Mouse (Mus musculus) hindlimb bud, embryonic 11.5 days (tissue): ENCODE results near the gene Ush2a.

Experiments used
- DNase-seq: peaks from one replicate; pipeline ENCODE4 v3.0.0-alpha.2; 2012; ENCODE audit warnings: low read depth, low spot score; ENCODE audit errors: extremely low spot score

Gene Ush2a

DNA sequence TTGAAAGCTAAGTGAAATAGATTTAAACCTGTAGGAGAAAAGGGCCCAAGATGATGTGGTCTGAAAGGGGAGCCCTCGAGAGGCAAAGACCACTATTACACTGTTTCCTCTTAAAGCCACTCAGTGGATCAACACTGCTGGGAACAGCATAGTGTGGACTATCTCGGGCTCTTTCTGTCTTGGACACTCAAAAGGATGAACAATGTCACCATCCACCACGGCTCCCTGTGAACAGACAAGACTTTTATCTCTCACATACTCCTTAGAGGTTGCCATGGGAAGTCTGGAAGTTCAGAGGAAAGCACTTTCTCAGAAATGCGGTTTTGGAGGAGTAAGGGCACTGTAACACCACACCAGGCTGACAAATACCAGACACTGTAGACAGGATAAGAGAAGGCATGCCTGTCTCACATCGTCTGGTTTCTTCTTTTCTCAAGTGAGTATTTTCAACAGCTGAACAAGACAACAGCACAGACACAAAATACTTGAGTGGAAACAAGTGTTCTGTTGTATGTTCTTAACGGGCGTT is 124.0 kb downstream of the Ush2a start:
- no peak for DNase-seq

GRCm38 (mm10) chr1:188387321-188387720 is 125.5 kb downstream of the Ush2a start:
- DNase-seq = no peak

DNA sequence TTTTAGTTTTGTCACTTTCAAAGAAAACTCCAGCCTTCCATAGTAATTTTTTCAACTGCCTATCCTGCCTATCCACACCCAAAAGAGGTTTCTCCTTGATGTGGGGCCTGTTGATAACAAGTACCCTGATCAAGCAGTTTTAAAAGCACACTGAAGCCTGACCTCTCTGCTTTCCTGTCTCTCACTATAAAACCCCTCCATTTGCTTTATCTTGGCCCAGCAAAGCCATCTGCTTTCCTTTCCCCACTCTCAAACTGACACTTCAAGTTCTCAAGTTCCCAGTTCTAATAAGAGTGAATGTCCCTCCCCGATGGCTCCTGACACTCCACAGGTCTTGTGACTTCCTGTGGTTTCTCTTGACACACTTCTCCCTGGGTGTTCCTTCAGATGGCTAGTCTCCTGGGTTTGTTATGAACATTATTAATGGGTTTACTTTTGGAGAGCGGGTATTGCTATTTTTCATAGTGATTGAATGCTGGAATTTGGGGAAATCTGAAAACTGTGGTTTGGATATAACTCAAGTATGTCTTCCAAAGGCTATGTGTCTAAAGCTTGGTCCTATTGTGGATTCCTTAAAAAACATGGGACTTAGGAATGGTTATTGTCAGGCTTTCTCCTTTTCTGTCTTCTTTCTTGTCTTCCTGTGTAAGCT is 126.1 kb downstream of the Ush2a start:
- no peak for DNase-seq

DNA sequence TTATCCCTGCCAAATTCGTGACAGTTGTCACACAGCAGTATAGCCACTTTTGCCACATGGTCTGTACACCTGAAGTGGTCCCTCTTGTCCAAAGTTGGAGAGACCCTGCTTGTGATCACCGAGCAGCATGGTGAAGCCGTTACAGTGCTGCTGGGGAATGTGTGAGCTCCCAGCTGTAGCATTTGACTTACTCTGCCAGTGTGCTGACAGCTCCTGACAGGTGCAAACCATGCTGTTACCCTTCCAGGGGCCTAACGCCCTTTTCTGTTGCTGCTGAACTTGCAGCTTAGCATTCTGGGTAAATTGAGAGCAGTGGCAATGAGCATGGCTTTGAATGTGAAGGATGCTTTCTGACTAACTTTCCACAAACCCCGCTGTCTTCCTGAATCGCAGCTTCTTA is 128.3 kb downstream of the Ush2a start:
- DNase-seq = no peak

- DNase-seq = no peak
Measured at GRCm38 (mm10) chr1:188407176-188407575, 145.4 kb downstream of the Ush2a start.

DNA sequence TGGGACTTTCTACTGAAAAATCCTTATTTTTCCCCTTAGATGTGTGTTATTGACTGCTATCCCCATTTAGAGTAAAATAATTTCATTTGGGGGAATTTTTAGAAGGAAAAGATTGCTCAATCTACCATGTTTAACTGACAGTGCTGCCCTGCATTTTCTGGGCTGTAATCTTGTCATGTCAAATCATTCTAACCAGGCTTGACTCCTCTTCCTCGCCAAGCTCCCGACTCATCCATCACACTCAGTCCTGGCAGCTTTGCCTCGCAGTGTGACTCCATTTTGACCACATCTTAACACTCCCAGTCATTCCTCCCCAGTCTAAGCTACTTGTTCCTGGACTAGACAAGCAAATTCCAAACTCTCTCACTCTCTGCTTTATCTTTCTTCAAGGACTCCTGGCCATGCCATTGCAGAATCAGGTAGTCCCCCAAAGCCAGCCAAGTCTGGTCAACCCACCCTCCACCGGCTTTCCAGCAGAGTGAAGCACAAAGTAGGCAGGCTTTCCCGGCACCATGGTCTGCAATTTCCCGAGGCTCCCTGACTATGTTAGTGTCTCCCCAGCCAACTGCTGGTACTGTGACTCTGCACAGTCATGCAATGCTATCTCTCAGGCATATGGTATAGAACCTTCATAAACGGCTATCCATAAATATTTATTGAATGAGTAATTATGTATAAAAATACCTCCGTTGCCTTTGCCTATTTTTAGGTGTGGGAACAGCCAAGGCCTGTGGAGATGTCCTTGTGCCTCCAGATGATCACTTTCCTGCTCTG is 146.0 kb downstream of the Ush2a start:
- no peak for DNase-seq

- no peak for DNase-seq
Measured at GRCm38 (mm10) chr1:188410547-188410946, 148.7 kb downstream of the Ush2a start.

GRCm38 (mm10) chr1:188420543-188420942 is 158.7 kb downstream of the Ush2a start:
- no peak for DNase-seq

- no peak for DNase-seq
Measured at GRCm38 (mm10) chr1:188428172-188428571, 166.3 kb downstream of the Ush2a start.

- DNase-seq = no peak
Measured at GRCm38 (mm10) chr1:188430689-188431088, 168.9 kb downstream of the Ush2a start.

DNA sequence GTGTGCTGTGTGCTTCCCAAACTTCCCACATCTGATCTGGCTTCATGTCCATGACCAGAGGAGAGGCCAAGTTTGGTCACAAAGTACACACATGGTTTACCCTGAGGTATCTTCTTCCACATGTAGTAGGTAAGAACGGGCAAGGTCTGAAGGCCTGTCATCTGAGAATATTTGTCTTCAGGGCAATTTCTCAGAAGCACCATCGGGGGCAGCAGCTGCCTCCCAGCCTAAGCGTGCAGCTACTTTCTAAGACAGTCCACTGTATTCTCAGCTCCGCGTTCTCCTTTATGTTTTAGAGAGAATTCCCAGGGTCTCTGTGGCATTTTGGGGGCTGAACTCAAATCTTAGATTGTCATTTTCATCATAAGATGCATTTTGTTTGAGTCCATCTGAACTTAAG is 186.1 kb downstream of the Ush2a start:
- no peak for DNase-seq

DNA sequence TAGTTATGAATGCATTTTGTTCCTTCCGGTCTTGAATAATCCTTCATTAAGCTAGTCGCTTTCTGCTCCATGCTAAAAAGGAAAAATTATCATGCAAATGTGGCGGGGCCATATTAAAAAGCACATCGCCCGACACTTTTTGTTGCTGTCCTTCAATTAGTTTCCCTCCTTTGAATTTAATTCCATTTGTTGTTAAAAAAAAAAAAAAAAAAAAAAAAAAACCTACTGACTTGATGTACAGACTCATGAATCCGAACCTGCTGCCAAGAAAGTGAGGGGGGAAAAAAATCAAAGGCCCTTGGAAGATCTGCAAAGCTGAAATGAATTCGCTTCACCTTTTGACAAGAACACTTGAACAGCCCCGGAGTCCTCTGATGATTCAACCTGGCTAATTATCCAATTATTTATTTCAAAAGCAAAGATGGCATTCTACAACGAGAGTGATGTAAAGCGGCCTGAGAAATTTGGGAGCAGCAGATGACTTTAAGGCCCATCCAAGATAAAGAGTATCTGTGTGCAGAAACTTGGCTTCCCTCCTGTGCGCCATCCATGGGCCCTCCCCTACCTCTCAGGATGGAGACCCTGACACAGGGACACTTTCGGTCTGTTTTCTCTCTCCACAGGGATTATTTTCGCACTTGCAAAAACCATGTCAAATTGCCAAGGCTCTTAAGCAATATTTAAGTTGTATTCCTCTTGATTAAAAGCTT is 194.8 kb downstream of the Ush2a start:
- DNase-seq = no peak

- DNase-seq = peak; percentile 69
Measured at GRCm38 (mm10) chr1:188457221-188458008, 195.6 kb downstream of the Ush2a start.

DNA sequence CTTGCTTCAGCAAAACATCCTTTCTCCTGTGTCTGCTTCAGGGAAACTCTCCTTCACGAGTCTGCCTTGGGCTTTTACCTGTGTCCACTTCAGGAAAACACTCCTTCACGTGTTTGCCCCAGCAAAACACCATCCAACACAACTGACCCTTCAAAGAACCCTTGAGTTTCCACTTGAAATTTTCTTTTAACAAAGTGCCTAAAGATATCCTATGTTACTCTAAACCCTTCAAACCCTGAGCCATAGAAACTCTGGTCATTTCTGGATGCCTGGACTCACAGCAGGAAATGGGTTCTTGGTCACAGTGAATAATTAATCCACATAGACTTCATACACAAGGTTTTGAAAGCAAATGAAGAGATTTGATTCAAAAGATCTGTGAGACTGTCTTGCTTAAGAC is 199.4 kb downstream of the Ush2a start:
- no peak for DNase-seq

DNA sequence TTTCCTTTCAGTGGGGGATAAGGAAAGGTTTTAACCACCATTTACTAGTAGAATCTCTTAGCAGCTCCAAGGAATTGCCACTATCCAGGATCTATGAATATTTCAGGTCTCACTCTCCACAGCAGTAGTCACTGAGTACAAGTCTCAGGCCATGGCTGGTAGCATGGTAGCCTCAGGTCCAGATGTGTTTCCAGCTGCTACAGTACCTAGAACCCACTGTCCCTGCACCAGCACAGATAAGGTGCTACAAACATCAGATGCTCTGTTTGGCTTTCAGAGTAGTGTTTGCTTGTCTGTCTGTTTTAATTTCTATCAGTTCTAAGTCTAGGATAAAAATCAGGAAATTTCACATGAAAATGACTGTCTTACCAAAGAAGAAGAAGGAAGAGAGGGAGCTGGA is 202.8 kb downstream of the Ush2a start:
- DNase-seq = no peak

DNA sequence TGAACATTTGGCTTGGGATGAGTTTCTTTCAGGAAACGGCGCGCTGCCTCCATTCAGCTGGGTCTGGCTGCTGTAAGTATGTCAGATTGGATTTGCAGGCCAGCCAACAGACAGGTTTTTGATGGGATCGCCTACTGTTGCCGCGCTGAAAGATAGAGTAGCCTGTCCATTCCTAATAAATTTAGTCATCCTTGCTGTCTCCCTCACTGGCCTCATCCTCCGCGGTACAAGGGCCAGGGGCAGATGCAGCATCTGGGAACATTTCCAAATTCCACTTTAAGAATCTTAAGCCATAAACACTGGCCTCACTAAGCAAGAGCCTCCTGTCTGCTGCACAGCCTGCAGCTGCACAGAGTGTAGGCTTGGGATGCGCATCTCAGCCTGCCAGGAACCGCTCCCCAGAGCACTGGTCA is 206.6 kb downstream of the Ush2a start:
- no peak for DNase-seq

DNA sequence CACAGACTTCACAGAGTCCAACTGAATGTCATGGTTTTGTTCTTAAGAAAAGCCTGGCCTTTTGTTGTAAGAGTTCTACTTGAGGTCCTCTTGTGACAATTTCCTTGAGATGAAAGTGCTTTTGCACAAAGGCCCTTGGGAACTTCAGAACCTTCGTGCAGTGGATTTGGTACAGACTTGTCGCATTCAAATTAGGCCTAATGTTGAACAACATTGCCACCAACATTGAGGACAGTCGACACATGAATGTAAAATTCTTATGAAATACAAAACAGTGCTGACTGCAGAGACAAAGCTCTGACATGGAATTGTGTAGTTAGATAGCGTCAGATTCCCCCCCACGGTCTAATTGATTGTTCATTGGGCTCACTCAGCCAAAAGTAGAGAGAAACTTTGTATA is 243.1 kb downstream of the Ush2a start:
- no peak for DNase-seq

DNA sequence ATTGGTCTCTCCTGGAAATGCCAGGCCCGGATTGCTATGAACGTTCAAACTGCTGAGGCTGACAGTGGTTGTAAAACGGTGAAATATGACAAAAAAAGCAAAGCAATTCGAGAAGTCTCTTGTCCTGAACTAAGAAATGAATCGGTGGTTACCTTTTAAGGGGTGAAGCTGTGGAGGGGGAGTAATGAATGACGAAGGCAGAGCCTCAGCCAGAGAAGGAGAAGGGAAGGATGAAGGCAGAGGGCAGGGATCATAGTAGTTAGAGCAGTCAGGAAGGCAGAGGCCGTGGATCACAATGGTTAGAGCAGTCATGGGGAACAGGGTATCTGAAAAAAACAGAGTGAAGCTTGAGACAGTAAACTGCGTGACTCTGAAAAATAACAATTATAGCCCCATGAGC is 257.0 kb downstream of the Ush2a start:
- DNase-seq = no peak

GRCm38 (mm10) chr1:188527451-188527850 is 265.6 kb downstream of the Ush2a start:
- DNase-seq = no peak

- DNase-seq = no peak
Measured at GRCm38 (mm10) chr1:188529606-188530131, 267.8 kb downstream of the Ush2a start.

DNA sequence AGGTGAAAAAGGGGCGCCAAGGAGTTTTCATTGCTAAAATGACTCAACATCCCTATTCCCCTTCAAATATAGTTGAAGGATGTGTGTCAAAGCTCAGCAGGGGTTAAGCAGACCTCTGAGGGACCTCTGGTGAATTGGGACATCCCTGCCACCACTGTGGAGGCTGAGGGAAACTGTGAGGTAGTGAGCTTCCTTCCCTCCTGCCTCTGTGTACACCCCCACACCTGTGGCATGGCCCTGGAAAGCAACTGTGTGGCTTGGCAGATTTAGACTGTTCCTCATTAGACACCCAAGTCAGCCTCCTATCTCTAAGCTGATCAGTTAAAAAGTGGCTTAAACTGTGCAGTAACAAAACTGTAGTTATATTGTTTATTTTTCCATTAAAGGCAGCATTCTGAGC is 275.2 kb downstream of the Ush2a start:
- no peak for DNase-seq
